Mouse (Mus musculus) spleen, adult 2 months (tissue): ENCODE measurements around the gene Spsb1. TPM values are rescaled to one million over a fixed set of nuclear protein-coding genes. Genes with fewer than 3 reads are reported as not detected.

Experiments used
- DNase-seq, 2 experiments: peaks; one replicate each; pipeline versions ENCODE4 v3.0.0 to v3.0.0-alpha.2; 2012 to 2021; ENCODE audit warnings: low spot score in 2 of 2, low read depth in 1 of 2
- H3K27ac ChIP-seq: fragments of 200-500 bp; 2 replicates; pipeline ENCODE4 v1.5.1; 2012; ENCODE audit warnings: low read length, inconsistent platforms; ENCODE audit not compliant: insufficient read depth
- H3K27me3 ChIP-seq: fragments of 200-500 bp; 2 replicates; pipeline ENCODE4 v1.6.1; 2012; ENCODE audit warnings: mild to moderate bottlenecking, moderate library complexity, low read length, inconsistent platforms; ENCODE audit not compliant: control insufficient read depth, insufficient read depth
- H3K36me3 ChIP-seq: fragments of 200-500 bp; 2 replicates; pipeline ENCODE4 v1.6.1; 2012; ENCODE audit warnings: mild to moderate bottlenecking, low read length, inconsistent platforms; ENCODE audit not compliant: control insufficient read depth, insufficient read depth
- H3K4me1 ChIP-seq: fragments of 200-500 bp; 2 replicates; pipeline ENCODE4 v1.6.1; 2011; ENCODE audit warnings: inconsistent platforms; ENCODE audit not compliant: control insufficient read depth, insufficient read depth, insufficient read length
- H3K4me3 ChIP-seq: fragments of 200-500 bp; 2 replicates; pipeline ENCODE4 v1.5.1; 2011; ENCODE audit warnings: mild to moderate bottlenecking, inconsistent platforms; ENCODE audit not compliant: insufficient read depth, insufficient read length; ENCODE audit errors: extremely low read depth
- CTCF ChIP-seq: fragments of 200-500 bp; IDR thresholded peaks from 2 replicates; pipeline ENCODE4 v1.5.1; 2011; ENCODE audit warnings: mild to moderate bottlenecking, inconsistent platforms; ENCODE audit not compliant: insufficient read depth, insufficient read length, insufficient replicate concordance; ENCODE audit errors: extremely low read depth
- POLR2A ChIP-seq: fragments of 200-500 bp; IDR thresholded peaks from 2 replicates; pipeline ENCODE4 v1.6.1; 2011; ENCODE audit warnings: low read depth, low read length, inconsistent platforms
- WGBS: fragments of 180-500 bp; shearing (Covaris S2); methylation state at CpG from one replicate; pipeline ENCODE4 v1.1.7; 2018; 5-methylcytosine and 5-hydroxymethylcytosine counted together
- polyA plus RNA-seq: library from polyadenylated mRNA; depleted of rRNA; stranded (reverse); fragments of >200 nt; gene quantifications from 2 replicates; pipeline ENCODE4 v1.2.3, GENCODE M21; 2012

Spsb1 gene
- polyA plus RNA-seq, 1 experiment: 5.9 TPM

GRCm38 (mm10) chr4:149991755-149992669 is 37.2 kb upstream of the Spsb1 start:
- no peaks in the 10 kb centered on the region for H3K27me3 ChIP-seq
- H3K27ac ChIP-seq: no peak overlapping the region
- H3K4me3 ChIP-seq: no peak overlapping the region
- H3K36me3 ChIP-seq: peaks cover 9% of the 10 kb centered on the region; the same call in 1 of the 2 replicates
- 93% methylated on average over 13 of the region's 13 CpGs for WGBS
- TF ChIP-seq POLR2A (no peak), CTCF (no peak)
- peaks cover 12% of the 10 kb centered on the region for H3K4me1 ChIP-seq
- no peak for DNase-seq

DNA sequence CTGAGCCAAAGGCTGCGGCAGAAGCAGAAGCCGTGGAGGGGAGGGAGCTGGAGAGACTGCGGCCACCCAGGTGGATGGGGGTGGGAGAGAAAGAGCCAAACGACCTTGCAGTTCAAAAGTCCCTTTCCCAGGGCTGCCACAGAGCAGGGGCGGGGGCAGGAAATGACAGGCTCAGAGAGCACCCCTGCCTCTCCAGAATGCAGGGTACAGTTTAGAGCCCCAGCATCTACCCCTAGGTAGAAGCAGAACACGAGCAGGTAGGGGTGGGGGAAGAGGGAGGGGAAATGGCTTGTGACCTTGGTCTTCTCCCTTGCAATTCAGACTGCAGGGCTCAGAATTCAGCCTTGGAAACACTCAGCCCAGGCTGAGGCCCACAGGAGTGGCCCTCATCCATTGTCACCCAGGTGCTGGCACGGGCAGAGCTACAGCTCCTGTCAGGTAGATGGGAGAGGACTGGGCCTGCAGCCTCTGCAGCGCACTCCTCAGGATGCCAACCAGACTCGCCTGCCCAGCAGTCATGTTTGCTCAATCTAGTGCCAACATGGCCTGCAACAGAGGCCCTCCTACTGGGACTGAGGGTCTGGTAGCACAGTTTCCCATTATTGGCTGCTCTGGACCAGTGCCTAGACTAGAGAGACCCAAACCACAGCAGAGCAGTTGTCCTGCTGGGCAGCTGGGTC is 36.3 kb upstream of the Spsb1 start:
- DNase-seq: no peak
- Histone ChIP-seq H3K27me3 (no peaks in the 10 kb centered on the region), H3K27ac (no peak overlapping the region), H3K36me3 (peaks cover 9% of the 10 kb centered on the region; the same call in 1 of the 2 replicates), H3K4me1 (peaks cover 12% of the 10 kb centered on the region), H3K4me3 (no peak overlapping the region)
- 44% methylated on average over 9 of the region's 9 CpGs for WGBS
- TF ChIP-seq CTCF (no peak), POLR2A (no peak)

- peaks cover 4% of the 10 kb centered on the region; the same call in 1 of the 2 replicates for H3K36me3 ChIP-seq
- 31% methylated on average over 8 of the region's 8 CpGs for WGBS
- H3K27me3 ChIP-seq: no peaks in the 10 kb centered on the region
- no peak overlapping the region for H3K27ac ChIP-seq
- H3K4me3 ChIP-seq: no peak overlapping the region
- TF ChIP-seq CTCF (no peak), POLR2A (no peak)
- DNase-seq: no peak
- peaks cover 12% of the 10 kb centered on the region for H3K4me1 ChIP-seq
Measured at GRCm38 (mm10) chr4:149990212-149990953, 35.5 kb upstream of the Spsb1 start.

DNA sequence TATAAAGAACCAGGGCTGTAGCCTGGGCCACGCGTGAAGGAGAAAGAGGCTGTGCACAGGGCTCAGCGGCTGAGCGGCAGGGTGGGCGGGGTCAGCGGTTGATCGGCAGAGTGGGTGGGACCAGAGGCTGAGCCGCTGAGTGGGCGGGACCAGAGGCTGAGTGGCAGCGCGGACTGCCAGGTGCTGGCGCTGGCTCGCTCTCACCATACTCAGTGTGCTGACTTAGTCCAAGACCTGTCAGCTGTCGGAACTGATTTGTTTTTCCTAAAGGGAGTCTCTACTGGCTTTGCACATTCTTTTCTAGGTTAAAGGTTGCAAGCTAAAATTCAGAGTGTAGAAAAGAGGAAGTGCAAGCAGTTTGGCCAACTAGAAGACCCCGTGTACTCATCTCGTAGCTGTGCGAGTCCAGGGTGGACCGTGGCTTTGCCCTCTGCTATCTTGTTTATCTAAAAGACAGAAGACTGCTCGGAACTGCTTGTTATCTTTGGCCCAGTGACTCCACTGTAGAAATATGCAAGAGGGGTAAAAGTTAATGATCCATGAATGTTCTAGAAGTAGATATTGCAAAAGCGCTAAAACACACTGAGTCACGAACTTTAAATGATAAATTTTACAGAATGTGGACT is 34.2 kb upstream of the Spsb1 start:
- 6% methylated on average over 21 of the region's 21 CpGs for WGBS
- Histone ChIP-seq H3K4me1 (peaks cover 12% of the 10 kb centered on the region), H3K27ac (no peak overlapping the region), H3K27me3 (no peaks in the 10 kb centered on the region), H3K36me3 (no peaks in the 10 kb centered on the region; the same call in 1 of the 2 replicates), H3K4me3 (peak overlapping the region; percentile 16; the same call in 1 of the 2 replicates)
- DNase-seq: peak; percentile 59 to 90
- no peak for TF ChIP-seq POLR2A
- TF ChIP-seq CTCF: no peak

DNA sequence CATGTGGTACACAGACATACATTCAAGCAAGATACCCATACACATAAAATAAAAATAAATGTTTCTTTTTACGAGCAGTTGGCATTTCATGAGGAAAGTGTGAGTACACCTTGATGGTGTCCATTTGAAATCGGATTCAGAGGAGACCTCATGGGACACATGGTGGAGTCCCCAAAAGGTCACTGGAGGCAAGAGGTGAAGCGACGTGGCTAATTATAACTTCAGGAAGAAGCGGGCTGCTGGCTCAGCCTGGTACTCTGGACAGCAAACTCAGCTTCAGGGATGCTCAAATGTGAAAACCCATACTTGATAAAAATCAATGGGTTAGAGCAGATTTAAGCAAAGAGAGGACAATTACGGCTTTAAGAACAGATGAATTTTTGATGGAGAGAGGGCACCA is 33.5 kb upstream of the Spsb1 start:
- WGBS: 88% methylated on average over 6 of the region's 6 CpGs
- H3K27ac ChIP-seq: no peak overlapping the region
- TF ChIP-seq POLR2A (no peak), CTCF (no peak)
- H3K4me1 ChIP-seq: peaks cover 12% of the 10 kb centered on the region
- no peaks in the 10 kb centered on the region for H3K27me3 ChIP-seq
- H3K36me3 ChIP-seq: no peaks in the 10 kb centered on the region
- H3K4me3 ChIP-seq: no peak overlapping the region
- no peak for DNase-seq

- Histone ChIP-seq H3K36me3 (peaks cover 6% of the 10 kb centered on the region), H3K4me3 (no peak overlapping the region)
- no peak for TF ChIP-seq CTCF
- no peak for TF ChIP-seq POLR2A
Measured at GRCm38 (mm10) chr4:149986671-149987417, 32.0 kb upstream of the Spsb1 start.

More at GRCm38 (mm10) chr4:149986671-149987417, 32.0 kb upstream of the Spsb1 start:
- Histone ChIP-seq H3K27me3 (no peaks in the 10 kb centered on the region), H3K4me1 (peaks cover 12% of the 10 kb centered on the region), H3K27ac (no peak overlapping the region)
- DNase-seq: no peak
- WGBS: 85% methylated on average over 10 of the region's 10 CpGs
